Mouse (Mus musculus) kidney, adult 2 months (tissue): ENCODE results near the gene Meis1.

ENCODE experiments used
- CTCF ChIP-seq: fragments of 200-500 bp; conservative IDR thresholded peaks from 2 replicates; pipeline ENCODE4 v1.5.1; 2011; ENCODE audit warnings: low read depth, mild to moderate bottlenecking, control low read depth, low read length, moderate library complexity, mixed read lengths; ENCODE audit not compliant: insufficient read depth, insufficient read length
- POLR2A ChIP-seq: fragments of 200-500 bp; IDR thresholded peaks from one replicate; pipeline ENCODE4 v1.6.1; 2011; ENCODE audit warnings: low read depth, low read length, control low read depth

DNA sequence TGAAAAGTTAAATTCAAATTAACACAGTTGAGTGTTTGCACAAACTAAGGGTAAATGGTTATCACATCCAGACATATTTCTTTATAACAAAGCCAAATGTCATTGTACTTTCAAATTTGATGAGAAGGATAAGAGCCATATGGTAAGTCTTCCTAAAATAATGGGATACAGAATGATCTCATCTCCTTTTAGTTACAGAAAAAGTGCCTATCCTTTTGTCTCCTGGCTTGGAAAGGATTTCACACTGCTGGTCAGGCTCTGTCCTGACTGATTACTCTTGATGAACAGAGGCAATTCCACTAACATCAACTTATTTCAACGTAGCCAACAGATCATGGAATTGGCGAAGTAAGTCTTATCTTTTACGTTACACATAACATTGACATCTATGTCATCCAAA, 171.1 kb downstream of the Meis1 start:
- no peak for TF ChIP-seq POLR2A
- no peak for TF ChIP-seq CTCF
